Mouse (Mus musculus): ENCODE data around the gene Samd4.

The Samd4 gene

GRCm38 (mm10) chr14:46912496-46912895, 29.8 kb downstream of the Samd4 start:
- peak; percentile 85 for DNase-seq

GRCm38 (mm10) chr14:46914356-46914755, 31.7 kb downstream of the Samd4 start:
- peak; percentile 91 for DNase-seq

DNA sequence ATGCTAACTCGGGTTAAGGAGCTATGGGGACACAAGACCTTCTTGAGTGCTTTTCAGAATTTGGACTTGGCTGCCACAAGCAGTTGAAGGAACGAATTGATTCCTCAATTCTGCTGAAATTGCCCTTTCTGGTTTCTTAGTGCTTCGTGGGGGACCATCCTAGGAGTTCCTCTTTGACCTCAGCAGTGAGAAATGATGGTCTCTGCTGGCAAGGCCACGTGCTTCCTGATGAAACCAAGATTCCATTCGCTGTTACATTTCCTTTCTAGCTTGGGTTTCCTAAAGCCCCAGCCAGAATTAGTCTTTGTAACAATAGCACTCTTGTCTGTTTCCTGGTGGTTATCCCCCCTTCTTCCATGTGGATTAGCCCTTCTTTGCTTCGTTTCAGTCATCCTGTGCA, 32.9 kb downstream of the Samd4 start:
- DNase-seq: peak; percentile 96

DNA sequence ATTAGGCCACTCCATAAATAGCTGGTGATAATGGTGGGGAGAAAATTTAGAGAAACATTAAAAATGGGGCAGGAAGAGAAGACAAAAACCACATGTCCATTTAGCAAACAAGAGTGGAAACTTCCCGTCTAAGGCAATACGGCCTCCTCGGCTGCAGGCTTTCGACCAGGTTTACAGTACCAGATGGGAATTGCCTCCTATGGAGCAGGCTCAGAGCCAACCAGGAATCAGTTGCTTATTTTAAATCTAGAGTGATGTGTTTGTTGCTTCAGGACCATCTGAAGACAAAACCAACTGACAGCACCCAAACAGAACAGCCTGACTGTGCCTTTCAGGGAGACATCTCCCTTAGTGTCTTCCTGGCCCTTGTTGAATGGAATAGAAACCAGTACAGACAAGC, 33.9 kb downstream of the Samd4 start:
- peak; percentile 35 for DNase-seq

DNA sequence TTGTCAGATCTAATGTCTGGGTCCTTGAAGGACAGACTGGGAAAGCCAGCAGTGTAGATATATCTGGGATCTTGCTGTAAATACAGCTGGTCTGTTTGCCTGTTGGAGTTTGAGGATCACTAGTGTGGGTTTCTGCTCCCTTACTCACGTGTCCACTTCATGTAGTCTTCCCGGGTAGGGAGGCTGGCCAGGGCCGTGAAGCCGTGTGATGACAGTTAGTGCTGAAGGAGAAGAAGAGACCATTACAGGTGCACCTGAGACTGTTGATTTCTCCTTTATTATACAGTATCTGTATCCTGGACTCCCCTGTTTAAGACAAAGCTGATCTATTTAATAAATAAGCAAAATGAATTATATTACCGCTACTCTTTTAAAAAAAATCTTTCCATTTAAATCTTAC, 34.5 kb downstream of the Samd4 start:
- DNase-seq: peak; percentile 57

GRCm38 (mm10) chr14:46917581-46917980, 34.9 kb downstream of the Samd4 start:
- peak; percentile 83 for DNase-seq

- peak; percentile 82 for DNase-seq
Measured at GRCm38 (mm10) chr14:46920496-46920895, 37.8 kb downstream of the Samd4 start.

DNA sequence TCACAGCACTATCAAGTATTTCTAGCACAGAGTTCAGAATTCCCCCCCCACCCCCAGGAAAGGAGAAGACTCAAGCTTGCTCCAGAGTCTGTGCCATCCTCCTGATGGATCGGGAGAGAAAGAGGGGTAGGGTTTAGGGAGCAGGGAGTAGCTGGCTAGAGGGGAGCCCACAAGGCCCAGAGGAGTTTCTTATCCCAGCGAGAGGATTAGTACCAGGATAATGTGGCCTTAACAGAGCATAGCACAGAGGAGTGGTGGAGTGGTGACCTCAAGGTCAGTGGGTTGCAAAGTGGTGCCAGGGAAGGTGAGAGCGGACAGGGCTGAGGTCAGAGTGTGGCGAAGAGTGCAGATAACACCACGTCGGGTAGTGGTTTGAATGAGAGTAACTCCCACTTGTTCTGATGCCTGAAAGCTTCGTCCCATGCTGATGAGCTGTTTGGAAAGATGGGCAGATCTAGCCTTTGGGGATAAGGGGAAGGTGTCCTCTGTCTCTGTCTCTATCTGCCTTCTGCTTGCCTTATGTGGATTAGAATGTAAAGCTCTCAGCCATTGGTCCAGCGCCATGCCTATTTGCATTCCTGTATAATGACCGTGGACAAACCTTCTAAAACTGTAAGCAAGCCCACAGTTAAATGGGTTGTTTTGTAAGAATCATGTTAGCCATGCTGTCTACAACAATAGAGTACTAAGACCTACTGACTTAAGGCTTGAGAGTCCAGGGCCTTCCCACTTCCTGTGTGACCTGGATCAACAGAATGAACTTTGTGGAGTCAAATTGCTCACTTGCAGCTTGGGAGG, 38.7 kb downstream of the Samd4 start:
- peak; percentile 89 for DNase-seq

DNA sequence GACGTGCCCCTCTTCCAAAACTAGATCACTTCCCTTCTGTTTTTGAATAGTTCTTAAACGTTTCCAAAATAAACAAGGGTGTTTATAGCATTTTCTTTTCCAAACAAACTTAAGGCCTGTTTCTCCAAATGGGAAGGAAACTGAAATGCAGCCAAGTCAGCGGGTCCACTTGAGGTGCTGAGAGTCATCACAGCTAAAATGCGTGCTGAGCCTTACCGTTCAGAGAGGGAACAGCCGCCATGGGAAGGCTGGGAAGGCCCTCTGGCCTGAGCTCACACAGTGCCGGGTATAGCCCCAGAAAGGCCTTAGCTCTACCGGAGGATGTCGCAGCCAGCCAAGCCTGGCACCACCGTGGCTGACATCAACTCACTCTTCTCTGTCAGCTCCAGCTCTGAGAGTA, 41.3 kb downstream of the Samd4 start:
- DNase-seq: peak; percentile 96

GRCm38 (mm10) chr14:46924422-46924821, 41.8 kb downstream of the Samd4 start:
- peak; percentile 94 for DNase-seq

DNA sequence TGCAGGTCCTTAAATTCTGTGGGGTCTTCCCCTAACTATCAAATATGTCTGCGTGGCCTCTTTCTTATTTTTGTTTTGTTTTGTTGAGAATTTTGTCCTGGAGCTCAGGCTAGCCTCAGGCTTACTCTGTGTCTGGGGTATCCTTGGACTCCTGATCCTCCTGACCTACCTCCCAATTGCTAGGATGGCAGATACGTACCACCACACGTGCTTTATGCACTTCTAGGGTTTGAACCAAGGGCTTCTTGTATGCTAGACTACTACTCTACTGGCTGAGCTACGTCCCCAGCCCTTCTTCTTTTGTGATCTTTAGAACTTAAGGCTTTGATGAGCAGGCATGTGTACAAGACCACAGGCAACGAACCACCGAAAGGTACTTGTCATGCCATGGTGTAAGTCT, 45.9 kb downstream of the Samd4 start:
- peak; percentile 73 for DNase-seq

- DNase-seq: peak; percentile 64
Measured at GRCm38 (mm10) chr14:46932121-46932520, 49.5 kb downstream of the Samd4 start.

- DNase-seq: peak; percentile 92
Measured at GRCm38 (mm10) chr14:46932708-46933107, 50.1 kb downstream of the Samd4 start.

GRCm38 (mm10) chr14:46941077-46941476, 58.4 kb downstream of the Samd4 start:
- DNase-seq: peak; percentile 85

DNA sequence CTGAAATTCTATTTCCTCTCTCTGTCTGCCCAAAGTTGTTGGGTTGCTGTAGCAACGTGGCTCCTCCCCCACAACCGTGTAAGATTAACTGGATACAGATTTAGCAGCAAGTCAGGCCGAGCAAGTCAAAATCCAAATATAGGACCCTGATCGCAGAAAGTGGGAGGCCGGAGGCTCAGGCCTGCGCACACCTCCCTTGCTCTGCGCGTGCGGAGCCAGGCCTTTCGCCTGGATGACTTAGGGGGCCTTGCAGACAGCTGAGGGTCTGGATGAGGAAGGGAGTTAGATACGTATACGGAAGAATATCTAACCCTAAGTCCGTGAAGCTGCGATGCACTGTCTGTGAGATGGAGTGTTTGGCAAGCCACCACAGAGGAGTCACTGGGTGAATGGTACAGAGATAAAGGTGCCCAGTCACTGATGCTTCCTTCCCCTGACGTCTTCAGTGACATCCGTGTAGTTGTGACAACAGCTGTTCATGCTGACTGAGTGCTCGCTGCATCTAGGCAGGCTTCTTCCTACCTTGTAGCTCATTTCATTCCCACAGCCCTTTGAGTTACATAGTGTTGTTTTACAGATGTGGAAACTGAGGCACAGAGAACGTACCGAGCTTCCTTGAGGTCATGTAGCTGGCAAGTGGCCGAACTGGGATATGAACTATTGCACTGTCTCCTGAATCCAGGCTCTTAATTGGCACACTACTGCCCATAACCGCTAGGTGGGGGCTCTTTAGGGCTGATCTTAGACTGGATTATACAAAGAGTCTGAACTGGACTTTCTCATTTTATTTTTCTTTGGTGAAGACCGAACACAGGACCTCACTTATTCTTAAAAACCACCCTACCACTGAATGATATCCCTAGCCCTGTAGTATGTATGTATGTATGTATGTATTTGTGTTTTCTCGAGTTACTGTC, 59.5 kb downstream of the Samd4 start:
- peak; percentile 97 for DNase-seq

GRCm38 (mm10) chr14:46944411-46944810, 61.8 kb downstream of the Samd4 start:
- DNase-seq: peak; percentile 18

DNA sequence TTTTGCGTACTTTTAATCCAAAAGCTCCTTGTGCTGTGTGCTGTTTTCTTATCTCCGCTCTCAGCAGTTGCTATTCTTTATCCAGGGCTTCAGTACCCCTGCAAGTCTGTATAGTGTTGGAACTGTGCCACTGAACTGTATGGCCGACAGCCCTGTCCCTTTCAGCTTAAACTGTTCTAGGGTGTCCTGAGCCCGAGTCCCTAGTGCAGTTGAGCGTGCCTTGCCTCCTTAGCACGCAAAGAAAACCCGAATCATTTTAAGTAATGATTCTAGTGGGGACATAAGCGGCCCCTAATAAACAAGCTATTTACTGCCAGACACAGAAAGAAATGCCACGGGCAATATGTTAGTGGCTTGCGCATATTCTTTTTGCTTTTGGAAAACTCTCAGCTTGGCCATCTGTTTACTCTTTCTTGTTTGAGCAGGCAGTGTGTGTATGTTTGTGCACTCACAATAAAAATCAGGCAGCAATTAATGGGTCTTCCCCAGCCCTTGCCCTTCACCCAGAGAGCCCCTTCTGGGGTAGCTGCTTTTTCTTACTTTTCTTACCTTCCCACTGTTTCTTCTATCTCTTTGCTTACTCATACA, 63.3 kb downstream of the Samd4 start:
- peak; percentile 74 for DNase-seq

GRCm38 (mm10) chr14:46947644-46948043, 65.0 kb downstream of the Samd4 start:
- DNase-seq: peak; percentile 36

GRCm38 (mm10) chr14:46950527-46951384, 68.1 kb downstream of the Samd4 start:
- DNase-seq: peak; percentile 83

DNA sequence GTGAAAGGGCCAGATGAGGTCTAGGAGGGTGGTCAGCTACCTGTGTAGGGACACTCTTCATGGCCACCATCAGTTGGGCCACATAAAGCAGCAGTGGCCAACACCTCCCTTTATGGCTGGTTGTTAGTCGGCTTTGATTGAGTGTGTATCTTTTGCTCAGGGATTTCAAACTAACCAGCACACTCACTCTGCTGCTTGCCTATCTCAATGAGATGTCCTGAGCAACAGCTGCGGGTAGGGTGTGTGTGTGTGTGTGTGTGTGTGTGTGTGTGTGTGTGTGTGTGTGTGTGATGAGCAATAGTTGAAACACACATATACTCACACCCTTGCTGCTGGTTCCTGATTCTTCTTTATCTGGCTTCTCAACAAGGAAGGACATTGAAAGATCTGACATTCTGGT, 69.6 kb downstream of the Samd4 start:
- peak; percentile 61 for DNase-seq

- DNase-seq: peak; percentile 84
Measured at GRCm38 (mm10) chr14:46955109-46955508, 72.5 kb downstream of the Samd4 start.

GRCm38 (mm10) chr14:46955574-46956043, 73.0 kb downstream of the Samd4 start:
- peak; percentile 75 for DNase-seq
